Mouse (Mus musculus): ENCODE results near the gene Rps7. TPM values are rescaled to one million over a fixed set of nuclear protein-coding genes. Genes with fewer than 3 reads are reported as not detected.

Gene Rps7
- polyA plus RNA-seq, 1 experiment: 895 TPM

GRCm38 (mm10) chr12:28635058-28635534 is 657 bp downstream of the Rps7 start:
- Histone ChIP-seq H3ac (ENCODE audit: control insufficient read depth, insufficient read length, low read depth) (peak overlapping the region; percentile 98), H3K4me3 (ENCODE audit: insufficient read depth, poor library complexity, severe bottlenecking) (peak overlapping the region; percentile 61), H3K79me2 (ENCODE audit: control insufficient read depth, insufficient read depth) (peaks cover 55% of the 10 kb centered on the region), H3K27me3 (ENCODE audit: control insufficient read depth, insufficient read depth, insufficient read length) (no peaks in the 10 kb centered on the region), H3K36me3 (ENCODE audit: control insufficient read depth, insufficient read depth) (peaks cover 50% of the 10 kb centered on the region), H3K79me3 (ENCODE audit: low read depth) (peaks cover 37% of the 10 kb centered on the region)
- TF ChIP-seq MAX (IDR thresholded peaks at IDR 0.05) (no peak), MYOG (IDR thresholded peaks at IDR 0.05; ENCODE audit: control insufficient read depth, extremely low read depth, insufficient read length) (no peak), USF1 (IDR thresholded peaks at IDR 0.05; ENCODE audit: low read depth) (no peak), CTCF (IDR thresholded peaks at IDR 0.05; ENCODE audit: control insufficient read depth, insufficient read depth, insufficient read length) (no peak), MYOD1 (IDR thresholded peaks at IDR 0.05; ENCODE audit: control insufficient read depth, insufficient read length, low read depth) (no peak), CEBPB (IDR thresholded peaks at IDR 0.05; ENCODE audit: low read depth) (no peak), FOSL1 (IDR thresholded peaks at IDR 0.05; ENCODE audit: insufficient read depth, low read length, poor library complexity, severe bottlenecking) (no peak)

- H3K79me3 ChIP-seq (ENCODE audit: low read depth): peaks cover 16% of the 10 kb centered on the region
- H3ac ChIP-seq (ENCODE audit: control insufficient read depth, insufficient read length, low read depth): no peak overlapping the region
- H3K36me3 ChIP-seq (ENCODE audit: control insufficient read depth, insufficient read depth): peaks cover 43% of the 10 kb centered on the region
- no peaks in the 10 kb centered on the region for H3K27me3 ChIP-seq (ENCODE audit: control insufficient read depth, insufficient read depth, insufficient read length)
- H3K4me3 ChIP-seq (ENCODE audit: insufficient read depth, poor library complexity, severe bottlenecking): no peak overlapping the region
- peaks cover 32% of the 10 kb centered on the region for H3K79me2 ChIP-seq (ENCODE audit: control insufficient read depth, insufficient read depth)
- TF ChIP-seq CEBPB (IDR thresholded peaks at IDR 0.05; ENCODE audit: low read depth): no peak
- no peak for TF ChIP-seq MYOG (IDR thresholded peaks at IDR 0.05; ENCODE audit: control insufficient read depth, extremely low read depth, insufficient read length)
- no peak for TF ChIP-seq USF1 (IDR thresholded peaks at IDR 0.05; ENCODE audit: low read depth)
- no peak for TF ChIP-seq CTCF (IDR thresholded peaks at IDR 0.05; ENCODE audit: control insufficient read depth, insufficient read depth, insufficient read length)
- TF ChIP-seq MYOD1 (IDR thresholded peaks at IDR 0.05; ENCODE audit: control insufficient read depth, insufficient read length, low read depth): no peak
- TF ChIP-seq MAX (IDR thresholded peaks at IDR 0.05): no peak
- TF ChIP-seq FOSL1 (IDR thresholded peaks at IDR 0.05; ENCODE audit: insufficient read depth, low read length, poor library complexity, severe bottlenecking): no peak
Observed at GRCm38 (mm10) chr12:28628436-28628835, 7.3 kb downstream of the Rps7 start.

- no peak overlapping the region for H3K4me3 ChIP-seq (ENCODE audit: insufficient read depth, poor library complexity, severe bottlenecking)
- peaks cover 3% of the 10 kb centered on the region for H3K79me3 ChIP-seq (ENCODE audit: low read depth)
- TF ChIP-seq CTCF (IDR thresholded peaks at IDR 0.05; ENCODE audit: control insufficient read depth, insufficient read depth, insufficient read length) (no peak), MYOD1 (IDR thresholded peaks at IDR 0.05; ENCODE audit: control insufficient read depth, insufficient read length, low read depth) (no peak), CEBPB (IDR thresholded peaks at IDR 0.05; ENCODE audit: low read depth) (no peak), USF1 (IDR thresholded peaks at IDR 0.05; ENCODE audit: low read depth) (no peak), MYOG (IDR thresholded peaks at IDR 0.05; ENCODE audit: control insufficient read depth, extremely low read depth, insufficient read length) (no peak), MAX (IDR thresholded peaks at IDR 0.05) (no peak), FOSL1 (IDR thresholded peaks at IDR 0.05; ENCODE audit: insufficient read depth, low read length, poor library complexity, severe bottlenecking) (no peak)
- H3ac ChIP-seq (ENCODE audit: control insufficient read depth, insufficient read length, low read depth): no peak overlapping the region
- peaks cover 19% of the 10 kb centered on the region for H3K79me2 ChIP-seq (ENCODE audit: control insufficient read depth, insufficient read depth)
- H3K27me3 ChIP-seq (ENCODE audit: control insufficient read depth, insufficient read depth, insufficient read length): no peaks in the 10 kb centered on the region
- peaks cover 29% of the 10 kb centered on the region for H3K36me3 ChIP-seq (ENCODE audit: control insufficient read depth, insufficient read depth)
Observed at GRCm38 (mm10) chr12:28627092-28627491, 8.7 kb downstream of the Rps7 start.

- Histone ChIP-seq H3K4me3 (ENCODE audit: insufficient read depth, poor library complexity, severe bottlenecking) (no peak overlapping the region), H3K36me3 (ENCODE audit: control insufficient read depth, insufficient read depth) (peaks cover 13% of the 10 kb centered on the region), H3ac (ENCODE audit: control insufficient read depth, insufficient read length, low read depth) (no peak overlapping the region), H3K79me2 (ENCODE audit: control insufficient read depth, insufficient read depth) (peaks cover 2% of the 10 kb centered on the region), H3K27me3 (ENCODE audit: control insufficient read depth, insufficient read depth, insufficient read length) (peaks cover under 1% of the 10 kb centered on the region), H3K79me3 (ENCODE audit: low read depth) (no peaks in the 10 kb centered on the region)
- TF ChIP-seq CTCF (IDR thresholded peaks at IDR 0.05; ENCODE audit: control insufficient read depth, insufficient read depth, insufficient read length) (no peak), MYOG (IDR thresholded peaks at IDR 0.05; ENCODE audit: control insufficient read depth, extremely low read depth, insufficient read length) (no peak), MYOD1 (IDR thresholded peaks at IDR 0.05; ENCODE audit: control insufficient read depth, insufficient read length, low read depth) (no peak), MAX (IDR thresholded peaks at IDR 0.05) (no peak), CEBPB (IDR thresholded peaks at IDR 0.05; ENCODE audit: low read depth) (no peak), FOSL1 (IDR thresholded peaks at IDR 0.05; ENCODE audit: insufficient read depth, low read length, poor library complexity, severe bottlenecking) (no peak), USF1 (IDR thresholded peaks at IDR 0.05; ENCODE audit: low read depth) (no peak)
Observed at GRCm38 (mm10) chr12:28625407-28625806, 10.3 kb downstream of the Rps7 start.

DNA sequence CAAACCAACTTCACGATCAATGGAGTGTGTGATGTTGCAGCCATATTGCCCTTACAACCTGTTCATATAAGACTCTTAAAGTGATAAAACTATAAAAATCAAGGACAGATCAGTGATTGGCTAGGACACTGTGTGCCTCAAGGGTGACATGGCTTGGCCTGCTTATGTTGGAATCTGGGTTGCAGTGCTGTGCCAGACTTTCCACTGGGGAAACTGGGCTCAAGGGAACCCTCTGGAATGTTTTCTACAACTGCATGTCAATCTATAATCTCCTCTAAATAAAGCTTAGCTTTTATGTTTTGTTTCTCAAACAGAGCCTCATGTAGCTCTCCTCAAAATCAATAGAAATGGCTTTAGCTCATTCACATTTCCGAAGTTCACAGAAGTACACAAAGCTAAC is 11.5 kb downstream of the Rps7 start:
- Histone ChIP-seq H3K4me3 (ENCODE audit: insufficient read depth, poor library complexity, severe bottlenecking) (no peak overlapping the region), H3K36me3 (ENCODE audit: control insufficient read depth, insufficient read depth) (peaks cover 1% of the 10 kb centered on the region), H3K79me2 (ENCODE audit: control insufficient read depth, insufficient read depth) (no peaks in the 10 kb centered on the region), H3ac (ENCODE audit: control insufficient read depth, insufficient read length, low read depth) (no peak overlapping the region), H3K27me3 (ENCODE audit: control insufficient read depth, insufficient read depth, insufficient read length) (peaks cover 12% of the 10 kb centered on the region), H3K79me3 (ENCODE audit: low read depth) (no peaks in the 10 kb centered on the region)
- TF ChIP-seq MAX (IDR thresholded peaks at IDR 0.05) (no peak), CTCF (IDR thresholded peaks at IDR 0.05; ENCODE audit: control insufficient read depth, insufficient read depth, insufficient read length) (no peak), MYOG (IDR thresholded peaks at IDR 0.05; ENCODE audit: control insufficient read depth, extremely low read depth, insufficient read length) (no peak), CEBPB (IDR thresholded peaks at IDR 0.05; ENCODE audit: low read depth) (no peak), MYOD1 (IDR thresholded peaks at IDR 0.05; ENCODE audit: control insufficient read depth, insufficient read length, low read depth) (no peak), FOSL1 (IDR thresholded peaks at IDR 0.05; ENCODE audit: insufficient read depth, low read length, poor library complexity, severe bottlenecking) (no peak), USF1 (IDR thresholded peaks at IDR 0.05; ENCODE audit: low read depth) (no peak)

All from C2C12 (cell line).